Mouse (Mus musculus) testis, adult 2 months (tissue): ENCODE results near the gene Ift20. TPM values are rescaled to one million over a fixed set of nuclear protein-coding genes. Genes with fewer than 3 reads are reported as not detected.

Experiments used
- H3K27ac ChIP-seq: fragments of 200-500 bp; 2 replicates; pipeline ENCODE4 v1.5.1; 2012; ENCODE audit warnings: low read depth, low read length; ENCODE audit not compliant: control insufficient read depth, insufficient read depth
- H3K27me3 ChIP-seq: fragments of 200-500 bp; 2 replicates; pipeline ENCODE4 v1.6.1; 2012; ENCODE audit warnings: mild to moderate bottlenecking, low read length, moderate library complexity; ENCODE audit not compliant: control insufficient read depth, insufficient read depth
- H3K36me3 ChIP-seq: fragments of 200-500 bp; 2 replicates; pipeline ENCODE4 v1.6.1; 2012; ENCODE audit warnings: mild to moderate bottlenecking, low read length; ENCODE audit not compliant: control insufficient read depth, insufficient read depth
- H3K4me1 ChIP-seq: fragments of 200-500 bp; 2 replicates; pipeline ENCODE4 v1.6.1; 2012; ENCODE audit warnings: low read length; ENCODE audit not compliant: control insufficient read depth, insufficient read depth
- H3K4me3 ChIP-seq: fragments of 200-500 bp; 2 replicates; pipeline ENCODE4 v1.5.1; 2012; ENCODE audit warnings: low read depth, mild to moderate bottlenecking, low read length, moderate library complexity, mixed read lengths; ENCODE audit not compliant: control insufficient read depth
- CTCF ChIP-seq: fragments of 200-500 bp; IDR thresholded peaks from 2 replicates; pipeline ENCODE4 v1.5.1; 2012; ENCODE audit warnings: low read depth, mild to moderate bottlenecking, inconsistent platforms, low read length, moderate library complexity; ENCODE audit not compliant: control insufficient read depth, insufficient read depth, insufficient replicate concordance
- POLR2A ChIP-seq: fragments of 200-500 bp; IDR thresholded peaks from 2 replicates; pipeline ENCODE4 v1.6.1; 2012; ENCODE audit warnings: low read depth, mild to moderate bottlenecking, inconsistent platforms, low read length, moderate library complexity; ENCODE audit not compliant: control insufficient read depth
- polyA plus RNA-seq: library from polyadenylated mRNA; depleted of rRNA; stranded (reverse); fragments of >200 nt; gene quantifications from 2 replicates; pipeline ENCODE4 v1.2.3, GENCODE M21; 2012

The Ift20 gene
- polyA plus RNA-seq, 1 experiment = 62.1 TPM

DNA sequence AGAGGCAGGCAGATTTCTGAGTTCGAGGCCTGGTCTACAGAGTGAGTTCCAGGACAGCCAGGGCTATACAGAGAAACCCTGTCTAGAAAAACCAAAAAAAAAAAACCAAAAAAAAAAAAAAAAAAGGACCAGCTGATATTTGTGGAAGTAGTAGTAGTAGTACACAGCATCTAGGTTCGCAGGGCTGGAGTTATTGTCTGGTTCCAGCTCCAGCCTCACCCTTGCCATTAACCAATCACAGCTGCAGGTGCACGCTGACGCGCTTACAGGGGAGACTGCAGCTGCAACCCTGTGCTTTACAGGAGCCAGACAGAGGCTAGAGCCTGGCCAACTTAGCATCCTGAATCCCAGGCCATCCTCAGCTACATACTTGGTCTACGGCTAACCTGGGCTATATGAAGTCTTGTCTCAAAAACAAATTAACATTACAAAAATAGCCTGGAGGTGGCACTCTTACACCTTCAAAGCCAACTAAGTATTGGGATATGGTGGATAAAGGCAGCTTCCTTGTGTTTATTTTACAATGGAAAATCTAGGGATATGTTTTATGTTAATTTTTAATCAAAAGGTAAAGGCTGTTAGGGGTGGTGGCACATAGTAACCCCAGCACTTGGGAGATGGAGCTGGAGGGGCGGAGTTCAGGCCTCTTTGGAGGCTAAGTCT is 8.4 kb downstream of the Ift20 start:
- peaks cover 3% of the 10 kb centered on the region for H3K36me3 ChIP-seq
- no peak overlapping the region for H3K4me3 ChIP-seq
- TF ChIP-seq CTCF (no peak), POLR2A (no peak)
- no peaks in the 10 kb centered on the region for H3K27me3 ChIP-seq
- H3K27ac ChIP-seq = no peak overlapping the region
- H3K4me1 ChIP-seq = 0 out of 2 replicates have a peak, but pooled peaks cover 2% of the 10 kb centered on the region

DNA sequence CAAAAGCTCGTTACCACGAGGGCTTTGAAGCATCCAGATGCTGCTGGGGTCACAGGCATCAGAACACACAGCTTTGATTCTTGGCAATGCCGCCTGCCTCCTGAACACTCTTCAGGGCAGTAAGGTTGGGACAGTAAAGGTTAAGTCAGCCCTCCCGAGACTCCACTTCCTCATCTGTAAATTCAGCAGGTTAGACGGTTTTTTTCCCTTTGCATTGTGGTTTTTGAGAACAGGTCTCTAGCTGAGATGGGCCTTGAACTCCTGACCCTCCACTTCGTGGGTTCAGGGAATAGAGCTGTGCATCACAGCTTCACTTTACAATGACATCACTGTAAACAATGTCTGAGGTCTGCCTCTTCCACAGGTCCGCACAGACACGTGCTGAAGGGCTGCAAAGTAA is 9.0 kb downstream of the Ift20 start:
- no peaks in the 10 kb centered on the region for H3K27me3 ChIP-seq
- H3K4me3 ChIP-seq = no peak overlapping the region
- no peak overlapping the region for H3K27ac ChIP-seq
- TF ChIP-seq CTCF = no peak
- no peak for TF ChIP-seq POLR2A
- H3K36me3 ChIP-seq = peaks cover 3% of the 10 kb centered on the region
- 0 out of 2 replicates have a peak, but pooled peaks cover 2% of the 10 kb centered on the region for H3K4me1 ChIP-seq

GRCm38 (mm10) chr11:78547718-78548460 is 11.7 kb downstream of the Ift20 start:
- H3K4me1 ChIP-seq = peaks cover 6% of the 10 kb centered on the region
- TF ChIP-seq CTCF = no peak
- TF ChIP-seq POLR2A = no peak
- H3K27ac ChIP-seq = no peak overlapping the region
- no peak overlapping the region; the same call in 1 of the 2 replicates for H3K4me3 ChIP-seq
- no peaks in the 10 kb centered on the region for H3K27me3 ChIP-seq
- no peaks in the 10 kb centered on the region; the same call in none of the 2 replicates for H3K36me3 ChIP-seq

GRCm38 (mm10) chr11:78549491-78549987 is 13.4 kb downstream of the Ift20 start:
- H3K27ac ChIP-seq = peak overlapping the region; percentile 99
- no peaks in the 10 kb centered on the region for H3K36me3 ChIP-seq
- TF ChIP-seq CTCF (no peak), POLR2A (no peak)
- H3K4me3 ChIP-seq = peak overlapping the region; percentile 96
- H3K4me1 ChIP-seq = peaks cover 6% of the 10 kb centered on the region
- no peaks in the 10 kb centered on the region for H3K27me3 ChIP-seq

DNA sequence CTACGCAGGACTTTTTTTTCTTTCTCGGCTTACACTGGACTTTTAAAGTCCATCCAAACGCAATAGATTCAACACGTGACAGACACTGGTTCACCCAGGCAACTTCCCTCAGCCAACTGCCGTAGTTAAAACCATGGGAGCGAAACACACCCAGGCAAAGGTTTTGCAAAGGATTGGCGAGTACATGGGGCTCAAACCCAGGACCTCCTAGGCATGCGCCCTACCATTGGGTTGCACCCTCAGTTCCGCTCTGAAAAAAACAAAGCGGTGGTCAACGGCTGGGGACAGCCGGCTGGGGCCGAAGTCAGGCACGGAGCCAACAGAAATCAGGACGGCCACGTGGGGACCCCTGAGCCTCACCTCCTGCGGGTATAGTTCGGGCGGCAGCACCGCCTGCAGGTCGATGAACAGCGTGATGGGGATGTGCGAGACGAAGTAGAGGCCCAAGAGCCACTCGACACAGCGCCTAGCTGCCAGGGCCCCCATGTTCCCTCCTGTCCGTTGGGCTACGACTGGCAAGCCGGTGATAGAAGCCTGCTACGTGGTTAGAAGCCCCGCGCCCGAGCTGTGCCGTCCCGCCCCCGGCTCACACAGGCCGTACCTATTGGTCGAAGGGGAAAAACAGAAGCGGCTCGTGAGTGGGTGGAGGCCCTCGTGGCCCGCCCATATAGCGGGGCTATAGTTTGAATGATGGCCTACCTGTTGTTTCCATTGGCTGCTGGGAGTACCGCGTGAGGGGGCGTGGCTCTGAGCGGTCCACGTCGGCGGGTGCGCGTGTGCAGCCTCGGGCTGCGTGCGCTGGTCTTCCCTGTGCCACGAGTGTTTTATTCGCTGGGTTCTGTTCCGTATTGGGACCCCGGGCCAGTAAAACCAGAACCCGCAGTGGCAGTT is 14.3 kb downstream of the Ift20 start, which contains the start of gene Tmem97:
TSS of gene Tmem97 (minus strand) at position 610 of the 891 bp plus-strand sequence.
- TF ChIP-seq POLR2A = peak; percentile 90
- peak; percentile 10; the same call in 1 of the 2 replicates for TF ChIP-seq CTCF
- peak within 1 kb of the TSS; percentile 96 for H3K4me3 ChIP-seq
- peak within 1 kb of the TSS; percentile 99 for H3K27ac ChIP-seq
- no peaks in the 10 kb centered on the region for H3K27me3 ChIP-seq
- H3K4me1 ChIP-seq = peaks cover 6% of the 10 kb centered on the region
- H3K36me3 ChIP-seq = no peaks in the 10 kb centered on the region

GRCm38 (mm10) chr11:78551059-78551398 is 14.9 kb downstream of the Ift20 start:
- Histone ChIP-seq H3K36me3 (no peaks in the 10 kb centered on the region), H3K4me3 (peak overlapping the region; percentile 96), H3K27ac (peak overlapping the region; percentile 96), H3K27me3 (no peaks in the 10 kb centered on the region), H3K4me1 (peaks cover 6% of the 10 kb centered on the region)
- no peak for TF ChIP-seq CTCF
- no peak for TF ChIP-seq POLR2A
